Comparison of ENCODE assay signal across 25 mouse cellular contexts in genomic region chr4:57057637-57058036, GRCm38 (mm10).
DNase-seq lines count a peak whose midpoint lies in the region; ATAC-seq and TF ChIP-seq lines count a peak whose summit lies in the region.
"Had no signal": no experiment of that assay in that cellular context is flagged by ENCODE, and none has a peak within 500 bp of the region (broad histone marks: within the 10 kb centered on the region; RNA-seq: fewer than 3 reads in every experiment).

No protein-coding gene starts in this region.

- no peak overlapping the region for H3K4me3 ChIP-seq in liver, postnatal 0 days (ENCODE audit: low read depth, low read length)
- H3K4me3 ChIP-seq in forebrain, embryonic 14.5 days (ENCODE audit: low read depth, low read length) = no peak overlapping the region
- H3K4me3 ChIP-seq: embryonic facial prominence, embryonic 12.5 days; embryonic facial prominence, embryonic 15.5 days; forebrain, embryonic 15.5 days; heart, adult 2 months; heart, embryonic 10.5 days; heart, embryonic 13.5 days had no signal

- TF ChIP-seq CTCF in liver, postnatal 0 days (IDR thresholded peaks at IDR 0.05; ENCODE audit: low read depth) = no peak

- TF ChIP-seq EP300 in liver, postnatal 0 days (IDR thresholded peaks at IDR 0.05; ENCODE audit: low read depth) = no peak

- 70% methylated on average over 3 of the region's 4 CpGs for WGBS in liver, postnatal 0 days (ENCODE audit: insufficient replicate concordance)
- 96% methylated on average over 4 of the region's 4 CpGs for WGBS in forebrain, embryonic 14.5 days

- H3K9me3 ChIP-seq in liver, postnatal 0 days (ENCODE audit: low read length) = no peaks in the 10 kb centered on the region
- H3K9me3 ChIP-seq in forebrain, embryonic 14.5 days (replicated peaks; ENCODE audit: control insufficient read depth, low read length) = no peaks in the 10 kb centered on the region
- H3K9me3 ChIP-seq: embryonic facial prominence, embryonic 12.5 days; embryonic facial prominence, embryonic 15.5 days; forebrain, embryonic 15.5 days; heart, embryonic 10.5 days; heart, embryonic 13.5 days had no signal

- H3K27me3 ChIP-seq in liver, postnatal 0 days (ENCODE audit: insufficient read depth, low read length) = no peaks in the 10 kb centered on the region
- no peaks in the 10 kb centered on the region for H3K27me3 ChIP-seq in forebrain, embryonic 14.5 days (replicated peaks; ENCODE audit: control insufficient read depth, insufficient read depth, low read length)
- H3K27me3 ChIP-seq: CH12.LX; embryonic facial prominence, embryonic 12.5 days; embryonic facial prominence, embryonic 15.5 days; forebrain, embryonic 15.5 days; heart, embryonic 13.5 days had no signal

- ATAC-seq in liver, postnatal 0 days = no peak
- ATAC-seq in granulocyte monocyte progenitor cell, adult 5-6 weeks (replicated peaks; ENCODE audit: poor library complexity, severe bottlenecking) = 0 out of 2 replicates have a peak, but pooled peaks have one; percentile 23
- ATAC-seq in monocyte, adult 5-6 weeks (replicated peaks; ENCODE audit: insufficient number of reproducible peaks, low FRiP score, low TSS enrichment, poor library complexity, severe bottlenecking) = 0 out of 2 replicates have a peak, but pooled peaks have one; percentile 14
- ATAC-seq in forebrain, embryonic 14.5 days = no peak
- ATAC-seq: activated CD4-positive, CD25-positive, alpha-beta regulatory T cell, adult 4 months; forebrain, embryonic 15.5 days; hindbrain, postnatal 0 days had no signal

- H3K4me1 ChIP-seq in liver, postnatal 0 days (ENCODE audit: insufficient read depth) = peaks cover 27% of the 10 kb centered on the region
- peaks cover 4% of the 10 kb centered on the region for H3K4me1 ChIP-seq in forebrain, embryonic 14.5 days (ENCODE audit: control insufficient read depth, insufficient read depth, low read length)
- H3K4me1 ChIP-seq: embryonic facial prominence, embryonic 12.5 days; embryonic facial prominence, embryonic 15.5 days had no signal

- DNase-seq in liver, postnatal 0 days = no peak
- DNase-seq in liver = no peak
- DNase-seq in yolk sac, embryonic 10.5 days (ENCODE audit: low spot score) = no peak
- DNase-seq in lung, postnatal 25 days (ENCODE audit: low spot score) = no peak
- no peak for DNase-seq in forebrain, embryonic 14.5 days (ENCODE audit: low spot score)
- DNase-seq: adrenal gland, adult 8-10 months; adrenal gland, postnatal 25 days; cerebellum, adult 11-12 months; cerebellum, adult 8-10 months; gastrocnemius, postnatal 25 days; heart, adult 2 months; heart, postnatal 14 days; heart, postnatal 4 days had no signal

- H3K36me3 ChIP-seq in liver, postnatal 0 days (replicated peaks; ENCODE audit: insufficient read depth, low read length) = no peaks in the 10 kb centered on the region
- H3K36me3 ChIP-seq in forebrain, embryonic 14.5 days (ENCODE audit: control insufficient read depth, insufficient read depth, low read length) = no peaks in the 10 kb centered on the region
- H3K36me3 ChIP-seq: embryonic facial prominence, embryonic 12.5 days; embryonic facial prominence, embryonic 15.5 days; forebrain, embryonic 15.5 days; G1E; heart, embryonic 10.5 days; heart, embryonic 13.5 days had no signal

- H3K9ac ChIP-seq in liver, postnatal 0 days (replicated peaks) = no peak overlapping the region
- H3K9ac ChIP-seq in forebrain, embryonic 14.5 days (ENCODE audit: low read length) = no peak overlapping the region
- H3K9ac ChIP-seq: embryonic facial prominence, embryonic 12.5 days; embryonic facial prominence, embryonic 15.5 days; forebrain, embryonic 15.5 days; heart, embryonic 13.5 days; hindbrain, embryonic 14.5 days had no signal

- peak overlapping the region; percentile 44; the same call in 1 of the 2 replicates for H3K27ac ChIP-seq in liver, postnatal 0 days (ENCODE audit: low read depth)
- no peak overlapping the region for H3K27ac ChIP-seq in forebrain, embryonic 14.5 days (ENCODE audit: low read depth, low read length)
- H3K27ac ChIP-seq: embryonic facial prominence, embryonic 12.5 days; embryonic facial prominence, embryonic 15.5 days; forebrain, embryonic 15.5 days; heart, adult 2 months; heart, embryonic 10.5 days; heart, embryonic 13.5 days; hindbrain, embryonic 14.5 days; hindbrain, postnatal 0 days had no signal

- H3K4me2 ChIP-seq in liver, postnatal 0 days (ENCODE audit: low read depth, low read length) = no peak overlapping the region
- no peak overlapping the region for H3K4me2 ChIP-seq in forebrain, embryonic 14.5 days (ENCODE audit: low read length)
- H3K4me2 ChIP-seq: embryonic facial prominence, embryonic 12.5 days; embryonic facial prominence, embryonic 15.5 days; forebrain, embryonic 15.5 days; heart, embryonic 13.5 days; hindbrain, embryonic 14.5 days had no signal

Comparison
In these comparisons a context has a peak if more than half of its experiments do, and no peak if none do; other contexts are left out.
1. ATAC-seq: peak in granulocyte monocyte progenitor cell, adult 5-6 weeks (single experiment) and monocyte, adult 5-6 weeks (single experiment); none in liver, postnatal 0 days (single experiment) and forebrain, embryonic 14.5 days (single experiment).